Mouse (Mus musculus) MN1 (cell line): ENCODE data around the gene Dapl1.

ENCODE experiments used
- DNase-seq: peaks from one replicate; pipeline ENCODE4 v3.0.0-alpha.2; 2016; ENCODE audit warnings: low spot score

Dapl1 gene

DNA sequence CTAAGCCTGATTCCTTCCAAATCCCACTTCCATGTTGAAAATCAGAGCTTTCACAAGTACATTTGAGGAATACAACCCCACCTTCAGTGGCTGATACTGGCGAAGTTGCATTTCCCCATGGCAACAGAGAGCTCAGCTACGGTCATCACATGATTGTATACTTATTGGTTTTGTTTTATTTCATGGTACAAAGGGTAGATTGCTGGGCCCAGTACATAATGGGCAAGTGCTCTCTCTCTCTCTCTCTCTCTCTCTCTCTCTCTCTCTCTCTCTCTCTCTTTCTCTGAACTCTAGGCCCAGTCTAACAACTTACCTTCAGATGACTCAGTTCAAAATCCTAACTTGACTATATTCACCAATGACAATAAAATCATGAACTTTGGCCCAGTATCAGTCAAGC is 52.5 kb downstream of the Dapl1 start:
- DNase-seq: no peak

DNA sequence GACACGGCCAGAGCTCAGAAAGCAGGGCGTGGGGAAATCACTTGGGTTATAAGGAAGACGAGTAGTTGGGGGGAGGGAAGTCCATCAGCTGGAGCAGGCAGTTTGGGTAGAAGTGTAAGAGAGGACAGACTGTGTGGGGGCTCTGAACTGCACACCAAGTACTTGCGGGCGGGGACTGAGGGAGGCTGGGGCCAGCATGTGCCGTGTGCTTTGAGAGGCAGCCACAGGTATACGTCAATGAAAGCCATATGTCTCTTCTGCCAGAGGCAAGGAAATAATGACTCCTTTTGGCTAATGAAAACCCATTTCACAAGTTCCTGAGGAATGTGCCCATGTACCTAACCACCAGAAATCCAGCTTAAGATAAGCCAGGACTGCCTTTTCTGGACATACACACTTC is 53.6 kb downstream of the Dapl1 start:
- DNase-seq: no peak

DNA sequence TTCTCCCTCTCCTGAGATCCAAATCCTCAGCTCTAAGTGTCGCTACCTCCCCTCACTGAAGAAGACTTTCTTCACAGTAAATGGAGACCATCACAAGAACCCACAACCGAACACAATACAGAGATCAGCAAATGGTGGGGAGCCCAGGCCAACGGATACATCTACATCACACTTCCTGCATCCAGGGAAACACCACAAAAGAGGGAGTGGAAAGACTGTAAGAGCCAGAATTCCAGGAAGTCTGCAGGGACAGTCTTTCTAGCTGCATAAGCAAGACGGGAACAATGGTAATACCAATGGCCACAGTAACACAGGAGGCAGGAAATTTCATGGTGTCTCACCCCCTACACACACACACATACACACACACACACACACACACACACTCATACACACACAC is 55.3 kb downstream of the Dapl1 start:
- no peak for DNase-seq

DNA sequence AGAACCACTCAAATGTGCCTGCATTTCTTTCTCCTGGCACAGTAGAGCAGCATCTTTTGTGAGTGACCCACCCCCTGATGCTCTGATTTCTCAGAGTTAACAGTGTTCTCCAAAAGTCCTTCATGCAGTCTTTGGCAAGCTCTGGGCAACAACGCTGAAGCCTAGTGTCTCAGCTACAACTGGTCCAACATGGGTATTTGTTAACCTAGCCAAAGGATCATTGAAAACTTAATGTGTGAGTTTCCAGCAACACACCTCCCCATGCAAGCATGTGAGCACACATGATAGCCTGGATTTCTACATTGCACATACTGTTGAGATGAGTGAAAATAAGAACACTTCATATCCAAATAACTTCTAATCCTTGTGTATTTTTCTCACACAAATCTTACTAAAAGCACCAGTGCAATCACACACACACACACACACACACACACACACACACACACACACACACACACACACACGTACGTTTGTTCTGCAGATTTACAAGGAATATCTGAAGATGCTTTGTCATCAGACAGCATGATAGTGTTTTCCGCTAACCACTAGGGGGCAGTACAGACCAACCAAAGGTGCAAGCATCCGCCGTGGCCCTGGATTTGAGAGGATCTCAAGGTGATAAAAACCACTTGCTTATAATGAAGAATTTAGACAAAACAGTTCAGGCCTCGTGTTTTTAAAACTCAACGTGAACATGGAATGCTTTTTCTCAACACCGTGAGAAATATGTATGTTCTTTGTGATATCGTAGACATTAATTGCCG is 56.9 kb downstream of the Dapl1 start:
- DNase-seq: peak; percentile 91

DNA sequence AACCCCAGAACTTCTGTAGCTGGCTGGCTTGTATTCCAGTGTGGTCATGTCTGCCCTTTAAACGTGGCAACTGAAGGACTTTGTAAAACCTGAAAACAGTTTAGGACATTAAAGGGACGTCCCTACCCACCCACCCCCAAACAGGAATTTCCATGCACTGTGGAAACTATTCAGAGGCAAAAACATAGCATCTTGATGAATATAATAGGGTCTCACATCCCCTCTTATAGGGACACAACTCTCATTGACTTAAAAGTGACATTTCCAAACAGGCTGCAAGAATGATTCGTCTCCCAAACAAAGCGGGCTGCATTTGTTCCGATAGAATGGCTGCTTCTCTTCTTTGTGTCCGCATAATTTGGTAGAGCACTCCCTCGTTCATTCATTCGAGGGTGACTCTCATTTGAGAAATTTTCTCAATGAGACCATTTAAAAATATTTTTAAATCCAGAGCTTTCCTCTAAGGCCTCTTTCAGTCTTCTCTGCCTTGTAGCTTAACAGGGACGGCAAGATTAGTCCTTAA is 59.2 kb downstream of the Dapl1 start:
- no peak for DNase-seq

DNA sequence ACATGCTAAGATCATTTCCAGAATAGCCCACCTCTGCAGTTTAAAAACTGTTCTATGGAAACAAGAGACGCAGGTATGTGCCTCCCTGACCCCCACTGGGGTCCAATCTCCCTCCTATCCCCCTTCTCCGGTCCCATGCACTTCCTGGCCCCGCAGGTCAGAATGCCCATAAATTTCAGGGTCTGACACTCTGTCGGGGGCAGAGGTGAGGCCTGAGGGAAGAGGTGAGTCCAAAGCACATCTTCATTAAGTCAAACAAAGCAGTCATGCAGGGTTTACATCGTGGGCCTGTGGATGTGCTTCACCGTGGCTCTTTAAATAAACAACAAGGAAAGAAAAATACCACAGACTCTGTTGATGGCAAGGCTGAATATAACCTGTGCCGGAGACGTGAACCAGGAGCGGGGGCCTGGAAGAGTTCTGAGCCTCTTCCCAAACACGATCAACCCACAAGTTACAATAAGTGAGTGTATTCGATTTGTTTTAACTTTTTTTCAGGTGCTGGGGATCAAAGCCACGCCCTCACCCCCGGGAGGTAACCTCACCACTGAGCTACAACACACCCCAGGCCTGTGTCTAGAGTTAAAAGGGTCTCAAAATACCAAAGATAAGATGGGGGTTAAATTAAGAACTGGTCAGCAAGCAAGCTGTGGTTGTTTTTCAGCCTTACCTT is 59.9 kb downstream of the Dapl1 start:
- no peak for DNase-seq

DNA sequence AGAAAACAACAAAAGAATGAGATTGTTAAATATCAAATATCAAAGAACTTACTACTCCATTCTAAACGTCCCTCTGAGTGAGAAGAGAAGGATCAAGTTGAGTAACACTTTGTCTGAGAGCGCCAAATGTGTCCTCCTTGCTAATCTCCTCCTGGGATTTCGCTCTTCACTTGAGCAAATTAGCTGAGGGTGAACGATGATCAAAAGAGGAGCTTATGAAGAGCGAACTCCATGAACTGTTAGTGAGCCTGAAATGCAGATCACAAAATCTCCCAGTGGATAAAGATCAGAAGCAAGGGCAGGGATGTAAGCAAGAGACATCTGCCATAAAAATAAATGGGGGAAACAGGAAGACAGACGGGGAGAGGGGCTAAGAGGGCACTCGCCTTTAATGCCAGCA is 60.5 kb downstream of the Dapl1 start:
- no peak for DNase-seq

DNA sequence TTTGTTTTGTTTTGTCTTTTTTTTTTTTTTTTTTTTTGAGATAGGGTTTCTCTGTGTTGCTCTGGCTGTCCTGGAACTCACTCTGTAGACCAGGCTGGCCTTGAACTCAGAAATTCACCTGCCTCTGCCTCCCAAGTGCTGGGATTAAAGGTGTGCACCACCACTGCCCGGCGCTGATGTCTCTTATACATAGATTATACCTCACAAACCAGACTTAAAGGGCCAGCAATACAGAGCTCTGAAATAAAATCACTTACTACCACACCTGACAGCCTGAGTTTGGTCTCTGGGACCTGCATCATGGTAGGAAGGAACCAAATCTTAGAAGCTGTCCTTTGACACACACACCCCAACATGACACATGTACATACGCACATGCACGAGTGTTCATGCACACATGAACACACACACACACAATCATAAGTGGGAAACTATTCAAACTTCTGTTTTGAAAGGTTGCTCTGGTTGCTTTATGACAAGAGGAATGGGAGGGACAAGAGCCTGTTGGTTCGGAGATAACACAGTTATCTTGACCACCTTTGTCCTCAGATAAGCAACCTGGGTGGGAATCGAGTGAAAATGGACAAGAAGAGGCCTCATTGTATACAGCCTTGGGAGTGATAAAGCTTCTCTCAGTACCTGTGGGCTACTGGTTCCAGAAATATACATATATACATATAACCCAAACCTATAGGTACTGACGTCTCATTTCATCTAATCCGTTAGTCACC is 63.1 kb downstream of the Dapl1 start:
- DNase-seq: no peak

DNA sequence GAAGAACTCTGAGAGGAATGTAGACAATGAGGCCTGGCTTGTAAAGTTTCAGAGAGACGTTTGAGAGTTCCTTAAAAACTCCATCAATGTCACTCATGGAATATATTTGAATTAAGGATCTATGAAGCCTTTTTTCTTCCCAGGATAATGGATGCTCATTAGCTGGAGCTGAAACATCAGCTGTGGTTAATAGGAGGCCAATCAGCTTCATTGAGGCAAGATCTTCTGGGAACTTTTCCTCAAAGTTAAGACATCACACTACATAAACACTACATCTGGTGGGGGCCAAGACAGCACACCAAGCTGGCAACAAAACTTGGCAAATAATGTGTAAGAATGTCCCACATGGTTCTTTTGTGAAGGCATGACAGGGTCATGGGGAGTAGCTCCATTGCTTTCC is 68.3 kb downstream of the Dapl1 start:
- DNase-seq: no peak

DNA sequence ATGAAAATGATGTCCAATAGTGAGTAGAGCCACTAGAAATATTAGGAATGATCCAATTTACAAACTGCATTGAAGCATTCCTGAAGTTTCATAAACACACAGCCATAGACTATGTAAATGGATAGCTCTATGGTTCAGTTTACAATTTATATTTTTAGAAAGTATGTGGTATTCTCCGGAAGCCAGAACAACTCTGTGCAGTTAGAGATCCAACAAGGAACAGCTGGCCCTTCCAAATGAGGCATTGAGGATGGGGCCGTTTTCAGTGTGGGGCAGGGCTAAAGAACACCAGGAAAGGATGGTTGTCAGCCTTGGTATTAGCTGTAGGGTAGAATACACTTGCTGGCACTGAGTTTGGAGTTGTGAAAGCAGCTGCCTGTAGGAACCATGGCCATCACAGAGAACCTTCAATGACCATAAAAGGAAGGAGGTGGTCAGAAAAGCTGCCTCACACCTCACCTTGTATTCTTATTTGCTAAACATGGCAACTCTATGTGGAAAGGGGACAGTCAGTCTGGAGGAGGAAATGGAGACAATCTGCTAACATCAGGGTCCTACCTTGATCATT is 70.0 kb downstream of the Dapl1 start:
- DNase-seq: no peak
